Mouse (Mus musculus) liver, embryonic 12.5 days (tissue): ENCODE measurements at regions not wholly inside any gene's neighbourhood (a gene's known extent, or its start where the extent isn't known, plus 50 kb on each side); places are given as distances from the start of the nearest gene placed in this dataset.
A peak's percentile ranks its signal among the peaks of the same experiment; 100 is the strongest.
"Not testable (repeated sequence)": the region's sequence is repeated elsewhere in the genome, so short reads cannot be mapped to it uniquely, and the experiment has no call there.

ENCODE experiments used
- ATAC-seq: fragments of 200-750 bp; cut with Nextera tagmentation; 2 replicates; pipeline ENCODE4 v1.8.0; 2017; ENCODE audit warnings: moderate number of reproducible peaks, mild to moderate bottlenecking, moderate library complexity
- H3K27ac ChIP-seq: fragments of 300-500 bp; sonication (generic); 2 replicates; pipeline ENCODE4 v1.5.1; 2016; ENCODE audit warnings: mild to moderate bottlenecking
- H3K27me3 ChIP-seq: fragments of 300-500 bp; sonication (generic); replicated peaks from 2 replicates; pipeline ENCODE4 v1.6.1; 2016; ENCODE audit warnings: mild to moderate bottlenecking, moderate library complexity
- H3K36me3 ChIP-seq: fragments of 300-500 bp; sonication (generic); 2 replicates; pipeline ENCODE4 v1.6.1; 2016; ENCODE audit warnings: mild to moderate bottlenecking, moderate library complexity
- H3K4me1 ChIP-seq: fragments of 300-500 bp; sonication (generic); 2 replicates; pipeline ENCODE4 v1.6.1; 2016
- H3K4me2 ChIP-seq: fragments of 300-500 bp; sonication (generic); 2 replicates; pipeline ENCODE4 v1.6.1; 2016; ENCODE audit warnings: mild to moderate bottlenecking, moderate library complexity
- H3K4me3 ChIP-seq: fragments of 300-500 bp; sonication (generic); 2 replicates; pipeline ENCODE4 v1.5.1; 2016; ENCODE audit warnings: mild to moderate bottlenecking, moderate library complexity
- H3K9ac ChIP-seq: fragments of 300-500 bp; sonication (generic); 2 replicates; pipeline ENCODE4 v1.6.1; 2016; ENCODE audit warnings: mild to moderate bottlenecking, moderate library complexity
- H3K9me3 ChIP-seq: fragments of 300-500 bp; sonication (generic); replicated peaks from 2 replicates; pipeline ENCODE4 v1.6.1; 2016; ENCODE audit warnings: mild to moderate bottlenecking, moderate library complexity
- WGBS: fragments of 180-500 bp; shearing (Covaris S2); methylation state at CpG from one replicate; pipeline ENCODE4 v1.1.7; 2016; ENCODE audit not compliant: insufficient replicate concordance; 5-methylcytosine and 5-hydroxymethylcytosine counted together

- 70% methylated on average over 3 of the region's 3 CpGs for WGBS
- H3K4me2 ChIP-seq = no peak overlapping the region
- no peaks in the 10 kb centered on the region for H3K36me3 ChIP-seq
- H3K27me3 ChIP-seq = no peaks in the 10 kb centered on the region
- H3K4me1 ChIP-seq = no peaks in the 10 kb centered on the region
- no peak for ATAC-seq
- H3K9me3 ChIP-seq = no peaks in the 10 kb centered on the region
- no peak overlapping the region for H3K27ac ChIP-seq
- no peak overlapping the region for H3K9ac ChIP-seq
- no peak overlapping the region for H3K4me3 ChIP-seq
These were observed 72.8 kb downstream of the Fam161a start for GRCm38 (mm10) chr11:23079936-23080794.

DNA sequence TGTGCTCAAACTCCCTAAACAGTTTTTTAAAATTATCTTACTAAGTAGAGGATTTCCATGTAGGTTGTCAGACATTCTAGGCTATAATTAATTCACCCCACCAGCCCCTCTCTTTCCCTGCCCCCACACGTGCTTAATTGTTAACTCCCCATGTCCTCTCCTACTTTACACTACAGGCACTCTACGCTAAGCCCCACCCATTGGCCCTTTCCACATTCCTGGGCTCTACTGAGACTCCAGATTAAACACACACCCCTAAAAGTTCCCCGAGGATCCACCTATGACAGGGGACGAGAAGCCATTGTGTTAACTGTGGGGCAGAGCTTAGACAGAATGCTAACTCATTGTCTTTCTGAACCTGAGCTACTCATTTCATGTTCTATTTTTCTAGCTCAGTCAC lies 74.3 kb downstream of the Fam161a start:
- no peak overlapping the region for H3K4me3 ChIP-seq
- H3K27ac ChIP-seq = no peak overlapping the region
- H3K4me1 ChIP-seq = no peaks in the 10 kb centered on the region
- ATAC-seq = no peak
- no peaks in the 10 kb centered on the region for H3K9me3 ChIP-seq
- WGBS = 49% methylated on average over 4 of the region's 4 CpGs
- no peaks in the 10 kb centered on the region for H3K36me3 ChIP-seq
- H3K9ac ChIP-seq = no peak overlapping the region
- H3K4me2 ChIP-seq = no peak overlapping the region
- H3K27me3 ChIP-seq = no peaks in the 10 kb centered on the region

DNA sequence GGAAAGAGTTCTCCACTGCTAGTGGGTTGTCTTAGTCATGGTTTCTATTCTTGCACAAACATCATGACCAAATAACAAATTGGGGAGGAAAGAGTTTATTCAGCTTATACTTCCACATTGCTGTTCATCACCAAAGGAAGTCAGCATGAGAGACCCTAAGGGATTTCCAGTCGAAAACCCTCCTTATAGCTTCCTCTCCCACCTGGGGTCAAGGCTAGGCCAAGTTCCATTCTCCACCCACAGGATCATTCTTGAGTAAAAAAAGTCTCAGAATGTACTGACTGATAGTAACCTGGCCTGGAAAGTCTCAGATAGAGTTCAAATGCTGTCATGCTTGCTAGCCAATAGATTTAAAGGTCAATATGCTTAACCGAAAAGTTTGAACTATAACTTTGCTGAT lies 76.5 kb downstream of the Fam161a start:
- not testable (repeated sequence) for H3K4me3 ChIP-seq, H3K27ac ChIP-seq, H3K9ac ChIP-seq, H3K27me3 ChIP-seq, H3K36me3 ChIP-seq, H3K4me1 ChIP-seq, H3K4me2 ChIP-seq, H3K9me3 ChIP-seq, ATAC-seq
- WGBS = 63% methylated on average over 2 of the region's 2 CpGs

- no peak overlapping the region for H3K4me2 ChIP-seq
- H3K9ac ChIP-seq = no peak overlapping the region
- 65% methylated on average over 5 of the region's 5 CpGs for WGBS
- no peak for ATAC-seq
- H3K36me3 ChIP-seq = no peaks in the 10 kb centered on the region
- H3K4me3 ChIP-seq = no peak overlapping the region
- 0 out of 2 replicates have a peak, but pooled peaks cover 3% of the 10 kb centered on the region for H3K9me3 ChIP-seq
- H3K4me1 ChIP-seq = no peaks in the 10 kb centered on the region
- no peak overlapping the region for H3K27ac ChIP-seq
- H3K27me3 ChIP-seq = 0 out of 2 replicates have a peak, but pooled peaks cover 3% of the 10 kb centered on the region
These were observed 88.0 kb downstream of the Fam161a start for GRCm38 (mm10) chr11:23095287-23095686.

- H3K27me3 ChIP-seq, H3K4me1 ChIP-seq, H3K36me3 ChIP-seq, H3K27ac ChIP-seq, H3K4me2 ChIP-seq, H3K9ac ChIP-seq, H3K4me3 ChIP-seq, H3K9me3 ChIP-seq, ATAC-seq: not testable (repeated sequence)
- 40% methylated on average over 1 of the region's 1 CpGs for WGBS
These were observed 88.4 kb downstream of the Fam161a start for GRCm38 (mm10) chr11:23095723-23096122.

DNA sequence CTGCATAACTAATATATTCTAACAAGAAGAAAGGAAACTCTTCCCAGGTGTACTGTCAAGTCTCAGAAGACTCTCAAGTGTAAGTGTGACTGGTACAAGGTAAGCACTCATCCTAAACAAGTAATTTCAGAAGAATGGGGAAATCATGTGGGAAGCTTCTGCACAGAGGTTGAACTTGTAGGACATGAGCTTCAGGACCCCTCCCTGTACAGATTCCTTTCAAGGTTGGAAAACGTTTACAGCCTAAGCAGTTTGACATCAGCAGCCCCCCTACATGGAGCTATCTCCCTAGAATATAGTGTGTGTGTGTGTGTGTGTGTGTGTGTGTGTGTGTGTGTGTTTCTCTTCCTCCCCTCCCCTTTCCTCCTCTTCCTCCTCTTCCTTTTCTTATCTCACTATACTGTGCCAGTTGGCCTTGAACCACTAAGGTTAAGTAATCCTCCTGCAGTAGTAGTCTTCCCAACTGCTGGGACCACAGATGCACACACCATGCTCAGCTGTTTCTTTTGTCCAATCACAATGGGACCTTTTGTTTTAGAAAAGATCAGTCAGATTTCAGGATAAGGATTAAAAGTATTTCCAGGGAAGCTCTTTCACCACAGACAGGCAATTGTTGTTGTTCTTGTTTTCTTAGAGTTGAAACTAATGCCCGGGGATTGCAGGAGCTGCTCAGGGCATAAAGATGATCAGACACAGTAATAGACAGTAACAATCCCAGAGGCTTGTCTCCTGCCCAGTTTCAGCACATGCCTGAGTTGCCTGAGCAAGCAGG lies 89.3 kb downstream of the Fam161a start:
- no peaks in the 10 kb centered on the region for H3K36me3 ChIP-seq
- H3K4me1 ChIP-seq = no peaks in the 10 kb centered on the region
- WGBS = 43% methylated on average over 2 of the region's 2 CpGs
- H3K9ac ChIP-seq = no peak overlapping the region
- 0 out of 2 replicates have a peak, but pooled peaks cover 3% of the 10 kb centered on the region for H3K9me3 ChIP-seq
- H3K4me3 ChIP-seq = no peak overlapping the region
- H3K27ac ChIP-seq = no peak overlapping the region
- H3K4me2 ChIP-seq = no peak overlapping the region
- ATAC-seq = no peak
- H3K27me3 ChIP-seq = 0 out of 2 replicates have a peak, but pooled peaks cover 3% of the 10 kb centered on the region

DNA sequence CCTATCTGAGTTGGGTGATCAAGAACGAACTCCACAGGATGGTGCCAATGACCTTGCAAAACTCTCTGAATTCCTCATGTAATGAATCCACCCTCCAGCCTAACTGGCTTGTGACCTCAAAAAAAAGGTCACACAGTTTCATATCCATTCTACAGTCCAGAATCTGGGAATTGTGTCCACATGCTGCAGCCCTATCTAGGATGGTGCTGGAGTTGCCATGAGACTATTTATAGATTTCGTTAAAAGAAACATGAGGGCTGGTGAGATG lies 89.8 kb downstream of the Fam161a start:
- Histone ChIP-seq H3K9me3 (0 out of 2 replicates have a peak, but pooled peaks cover 3% of the 10 kb centered on the region), H3K4me3 (no peak overlapping the region), H3K4me2 (no peak overlapping the region), H3K9ac (no peak overlapping the region), H3K36me3 (no peaks in the 10 kb centered on the region), H3K27ac (no peak overlapping the region), H3K4me1 (no peaks in the 10 kb centered on the region), H3K27me3 (0 out of 2 replicates have a peak, but pooled peaks cover 3% of the 10 kb centered on the region)
- WGBS = 59% methylated on average over 2 of the region's 2 CpGs
- ATAC-seq = no peak

GRCm38 (mm10) chr11:23114636-23115035 lies 107.3 kb downstream of the Fam161a start:
- no peak for ATAC-seq

GRCm38 (mm10) chr11:23120533-23121210 lies 113.3 kb downstream of the Fam161a start:
- no peak for ATAC-seq
- WGBS = 76% methylated on average over 11 of the region's 11 CpGs

More at GRCm38 (mm10) chr11:23114636-23115035, 107.3 kb downstream of the Fam161a start:
- H3K4me1 ChIP-seq = no peaks in the 10 kb centered on the region
- no peak overlapping the region for H3K27ac ChIP-seq
- H3K9me3 ChIP-seq = peaks cover 8% of the 10 kb centered on the region; the same call in 1 of the 2 replicates
- whole genome bisulfite sequencing = 57% methylated on average over 9 of the region's 9 CpGs
- H3K9ac ChIP-seq = no peak overlapping the region
- H3K27me3 ChIP-seq = no peaks in the 10 kb centered on the region
- no peak overlapping the region for H3K4me2 ChIP-seq
- no peaks in the 10 kb centered on the region for H3K36me3 ChIP-seq
- no peak overlapping the region for H3K4me3 ChIP-seq

DNA sequence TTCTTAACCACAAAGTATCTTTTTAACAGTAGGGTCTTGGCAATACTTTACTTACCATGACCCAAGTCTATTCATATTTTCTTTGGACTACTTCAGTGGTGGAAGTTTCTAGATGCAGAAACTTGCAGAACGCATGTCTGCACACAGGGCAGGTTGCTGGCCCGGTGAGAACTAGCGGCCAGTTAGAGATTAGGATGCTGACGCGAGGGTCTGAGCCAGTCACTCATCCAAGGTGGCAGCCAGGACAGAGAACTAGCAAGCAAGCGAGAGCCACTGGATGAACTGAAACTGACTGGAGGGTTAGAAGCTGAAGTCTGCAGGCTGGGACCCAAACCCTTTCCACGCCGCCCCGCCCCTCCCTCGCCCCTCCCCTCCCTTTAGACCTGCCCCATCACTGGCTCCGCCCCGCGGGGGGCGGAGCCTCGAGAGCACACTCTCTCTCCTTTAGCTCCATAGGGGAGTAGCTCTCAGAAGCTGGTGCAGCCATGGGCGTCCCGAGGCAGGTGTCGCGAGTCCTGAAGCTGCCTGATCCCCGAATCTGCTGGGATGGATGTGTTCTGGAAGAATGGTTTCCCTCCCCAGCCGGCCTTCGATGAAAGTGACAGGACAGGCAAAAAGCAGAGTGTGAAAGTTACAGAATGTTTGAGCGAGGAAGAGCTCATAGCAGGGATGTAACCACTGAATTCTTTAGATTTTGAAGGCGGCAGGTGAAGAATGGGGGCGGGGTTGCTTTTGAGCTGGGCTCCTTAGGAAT lies 117.0 kb downstream of the Fam161a start:
- H3K36me3 ChIP-seq = no peaks in the 10 kb centered on the region

More at GRCm38 (mm10) chr11:23120533-23121210, 113.3 kb downstream of the Fam161a start:
- Histone ChIP-seq H3K9ac (no peak overlapping the region), H3K9me3 (no peaks in the 10 kb centered on the region), H3K27ac (no peak overlapping the region), H3K27me3 (no peaks in the 10 kb centered on the region), H3K4me1 (peaks cover 8% of the 10 kb centered on the region), H3K4me2 (no peak overlapping the region), H3K36me3 (no peaks in the 10 kb centered on the region), H3K4me3 (no peak overlapping the region)

DNA sequence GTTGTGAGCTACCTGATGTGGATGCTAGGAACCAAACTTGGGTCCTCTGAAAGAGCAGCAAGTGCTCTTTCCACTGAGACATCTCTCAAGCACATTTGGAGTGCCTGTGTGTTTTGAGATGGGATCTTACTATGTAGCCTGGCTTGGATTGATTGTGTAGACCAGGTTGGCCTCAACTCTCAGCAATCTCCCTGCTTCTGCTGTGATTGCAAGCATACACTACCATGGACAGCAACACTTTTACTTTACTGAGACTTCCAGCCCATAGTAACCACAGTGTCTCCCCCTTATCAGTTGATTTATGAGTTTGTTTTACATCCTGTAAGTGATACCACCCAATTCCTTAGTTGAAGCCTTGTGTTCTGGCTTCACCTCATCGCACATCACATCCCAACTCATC lies 123.8 kb downstream of the Fam161a start:
- Histone ChIP-seq H3K9me3 (no peaks in the 10 kb centered on the region), H3K4me1 (no peaks in the 10 kb centered on the region), H3K27ac (no peak overlapping the region), H3K36me3 (no peaks in the 10 kb centered on the region), H3K4me3 (no peak overlapping the region), H3K9ac (no peak overlapping the region), H3K4me2 (no peak overlapping the region), H3K27me3 (no peaks in the 10 kb centered on the region)
- no peak for ATAC-seq
- WGBS = 29% methylated on average over 1 of the region's 1 CpGs

More for the DNA sequence above, 117.0 kb downstream of the Fam161a start:
- H3K4me2 ChIP-seq = peak overlapping the region; percentile 75
- no peaks in the 10 kb centered on the region for H3K27me3 ChIP-seq
- H3K9ac ChIP-seq = peak overlapping the region; percentile 35; the same call in 1 of the 2 replicates
- peak; percentile 94 for ATAC-seq
- peaks cover 8% of the 10 kb centered on the region for H3K4me1 ChIP-seq
- H3K9me3 ChIP-seq = no peaks in the 10 kb centered on the region
- no peak overlapping the region for H3K27ac ChIP-seq
- WGBS = 2% methylated on average over 23 of the region's 25 CpGs
- peak overlapping the region; percentile 50 for H3K4me3 ChIP-seq
